Mouse (Mus musculus) natural killer cell, adult 2 months (primary cell): Measurements from ENCODE around the gene Lrba.

ENCODE experiments used
- DNase-seq, 2 experiments: peaks; one replicate each; pipeline ENCODE4 v3.0.0; 2022; ENCODE audit warnings: low spot score in 2 of 2

The Lrba gene

DNA sequence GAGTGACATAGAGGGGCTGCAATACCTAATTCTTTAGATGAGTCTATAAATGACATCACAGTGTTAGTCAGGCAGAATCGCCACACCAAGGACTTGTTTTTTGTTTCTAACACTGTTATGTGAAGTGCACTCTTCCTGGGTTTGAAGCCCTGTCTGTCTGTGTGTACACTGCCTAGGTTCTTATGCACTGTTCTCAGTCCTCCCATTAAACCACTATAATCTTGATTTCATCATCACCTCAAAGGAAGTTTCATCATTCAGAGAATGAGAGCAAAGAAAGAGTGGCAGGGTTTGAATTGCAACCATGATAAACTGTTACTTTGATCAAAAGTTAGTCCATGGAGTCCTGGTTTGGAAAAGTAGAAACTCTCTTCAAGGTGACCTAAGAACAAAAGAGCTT lies 532.1 kb downstream of the Lrba start:
- no peak for DNase-seq

- DNase-seq = peak in 1 of 2 experiments; percentile 8
Measured at GRCm38 (mm10) chr3:86758727-86759126, 534.2 kb downstream of the Lrba start.

DNA sequence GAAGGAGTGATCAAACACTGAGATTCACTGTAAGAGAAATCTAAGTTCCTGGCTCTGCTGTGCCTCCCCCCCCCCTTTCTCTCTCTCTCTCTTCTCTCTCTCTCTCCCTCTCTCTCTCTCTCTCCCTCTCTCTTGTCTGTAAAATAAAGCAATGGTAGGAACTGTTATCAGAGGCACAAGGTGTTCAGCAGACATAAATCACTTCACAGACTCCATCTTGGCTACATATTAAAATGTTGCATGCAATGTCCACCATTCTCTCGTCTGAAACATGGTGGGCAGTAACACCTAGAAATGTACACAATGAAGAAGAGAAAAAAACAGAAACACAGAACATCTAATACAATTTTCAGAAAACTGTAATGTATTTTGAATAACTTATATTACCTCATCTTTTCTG lies 534.9 kb downstream of the Lrba start:
- DNase-seq = no peak

DNA sequence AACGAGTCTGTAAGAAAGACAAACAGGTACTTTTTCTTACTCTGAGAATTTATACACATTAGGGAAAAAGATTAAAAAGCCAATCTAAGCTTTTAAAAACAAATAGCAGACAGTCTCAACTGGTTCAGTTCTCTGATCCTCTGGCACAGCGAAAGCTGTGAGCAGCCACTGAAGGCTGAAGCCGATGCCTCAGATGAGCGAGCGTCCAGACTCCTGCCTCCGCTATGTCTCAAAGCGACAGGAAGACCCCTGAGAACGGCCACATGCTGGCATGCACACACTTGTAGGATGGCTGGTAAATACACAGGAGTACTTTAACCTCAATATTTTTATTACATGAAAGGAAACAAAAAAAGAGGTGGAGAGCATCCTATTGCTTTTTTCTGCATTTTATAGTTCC lies 535.4 kb downstream of the Lrba start:
- DNase-seq = no peak

DNA sequence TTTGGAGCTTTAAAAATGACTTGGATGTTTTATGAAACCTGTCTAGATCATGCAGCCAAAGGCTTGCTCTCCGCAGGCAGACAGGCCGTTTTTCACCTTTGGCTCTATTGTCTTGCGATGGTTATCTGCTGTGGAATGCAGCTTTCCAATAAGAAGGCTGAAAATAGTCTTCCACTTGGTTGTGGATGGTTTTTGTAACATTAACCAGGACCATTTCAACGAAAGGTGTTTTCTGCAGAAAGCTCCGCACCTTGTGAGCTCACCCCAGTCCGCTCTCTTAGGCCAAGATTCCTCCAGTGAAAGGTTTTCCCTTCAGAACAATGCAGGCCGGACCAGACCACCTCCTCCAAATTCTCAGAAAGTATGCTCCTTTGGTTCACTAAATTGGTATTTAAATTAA lies 536.0 kb downstream of the Lrba start:
- no peak for DNase-seq

DNA sequence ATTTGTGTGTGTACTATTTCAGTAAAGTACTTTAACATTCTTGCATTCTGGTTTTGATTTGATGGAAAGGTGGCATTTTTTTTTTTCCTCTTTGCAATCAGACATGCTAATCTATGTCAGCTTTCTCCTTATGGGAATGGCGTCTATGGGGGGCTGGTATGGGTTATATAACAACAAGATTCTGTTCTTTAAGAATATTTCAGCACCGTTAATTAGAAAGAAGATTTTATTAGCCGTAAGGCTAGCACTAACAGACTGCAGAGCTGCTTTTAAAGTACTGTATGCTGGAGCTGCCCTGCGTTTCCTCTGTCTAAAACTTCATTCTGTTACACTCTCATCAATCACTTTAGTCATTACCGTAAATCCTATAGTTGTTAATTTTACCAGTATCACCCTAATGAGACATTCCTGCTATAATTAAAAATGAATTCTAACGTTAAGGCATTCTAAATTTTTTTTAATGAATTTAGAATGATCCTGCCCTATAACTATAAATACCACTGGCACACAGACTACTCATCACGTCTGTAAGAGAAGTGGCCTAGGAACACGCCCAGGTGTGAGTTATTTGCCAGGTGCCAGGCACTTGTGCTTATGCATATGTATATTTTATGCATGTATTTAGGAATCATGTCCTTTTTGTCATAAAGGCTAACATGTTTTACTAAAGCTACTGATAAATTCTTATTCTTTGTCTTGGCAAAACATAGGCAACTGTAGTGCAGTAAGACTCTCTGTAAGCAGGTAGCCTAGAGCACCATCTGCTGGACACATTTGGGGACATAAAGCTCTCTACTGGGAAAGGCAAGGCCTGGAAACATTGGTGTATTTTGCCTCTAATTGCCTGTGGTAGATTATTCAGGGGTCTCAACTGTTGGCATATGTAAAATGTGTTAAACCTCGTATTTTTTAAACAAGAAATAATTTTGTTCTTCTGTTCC lies 536.9 kb downstream of the Lrba start:
- DNase-seq = peak; percentile 9 to 52

DNA sequence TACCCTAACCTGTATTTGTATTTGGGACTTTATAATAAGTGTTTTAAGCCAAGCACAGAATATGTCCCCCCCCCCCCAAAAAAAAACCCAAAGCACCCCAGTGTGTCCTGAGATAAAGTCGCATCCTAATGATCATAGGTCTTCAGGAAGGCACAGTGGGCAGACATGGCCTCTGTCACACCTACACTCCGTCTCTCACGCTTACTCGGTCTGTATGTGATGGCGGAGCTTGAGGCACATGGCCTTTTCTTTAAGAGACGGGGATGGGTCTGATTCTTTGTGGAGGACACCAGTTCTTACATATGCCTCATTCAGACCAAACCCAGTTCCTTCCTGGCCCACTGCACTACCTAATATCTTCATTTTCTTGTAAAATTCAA lies 537.5 kb downstream of the Lrba start:
- DNase-seq = no peak

- DNase-seq = no peak
Measured at GRCm38 (mm10) chr3:86762456-86762855, 538.0 kb downstream of the Lrba start.

DNA sequence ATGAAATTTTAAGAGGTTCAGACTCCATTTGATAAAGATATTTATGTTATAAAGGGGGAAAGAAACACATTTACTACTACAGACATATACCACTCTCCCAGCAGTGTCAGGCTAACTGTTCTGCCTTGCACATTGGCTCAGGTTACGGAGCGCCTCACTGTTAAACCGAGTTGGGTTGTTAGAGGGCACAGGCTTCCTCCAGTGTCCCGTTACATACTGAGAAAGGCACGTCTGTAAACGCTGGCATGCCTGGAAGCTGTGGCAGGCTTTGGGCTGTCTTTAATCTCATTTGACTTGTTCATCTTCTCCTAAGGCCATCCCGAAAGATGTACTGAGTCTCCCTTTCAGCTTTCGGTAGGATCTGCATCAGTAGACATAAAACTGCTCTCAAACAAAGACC lies 544.1 kb downstream of the Lrba start:
- DNase-seq = no peak

- no peak for DNase-seq
Measured at GRCm38 (mm10) chr3:86768969-86769368, 544.5 kb downstream of the Lrba start.

DNA sequence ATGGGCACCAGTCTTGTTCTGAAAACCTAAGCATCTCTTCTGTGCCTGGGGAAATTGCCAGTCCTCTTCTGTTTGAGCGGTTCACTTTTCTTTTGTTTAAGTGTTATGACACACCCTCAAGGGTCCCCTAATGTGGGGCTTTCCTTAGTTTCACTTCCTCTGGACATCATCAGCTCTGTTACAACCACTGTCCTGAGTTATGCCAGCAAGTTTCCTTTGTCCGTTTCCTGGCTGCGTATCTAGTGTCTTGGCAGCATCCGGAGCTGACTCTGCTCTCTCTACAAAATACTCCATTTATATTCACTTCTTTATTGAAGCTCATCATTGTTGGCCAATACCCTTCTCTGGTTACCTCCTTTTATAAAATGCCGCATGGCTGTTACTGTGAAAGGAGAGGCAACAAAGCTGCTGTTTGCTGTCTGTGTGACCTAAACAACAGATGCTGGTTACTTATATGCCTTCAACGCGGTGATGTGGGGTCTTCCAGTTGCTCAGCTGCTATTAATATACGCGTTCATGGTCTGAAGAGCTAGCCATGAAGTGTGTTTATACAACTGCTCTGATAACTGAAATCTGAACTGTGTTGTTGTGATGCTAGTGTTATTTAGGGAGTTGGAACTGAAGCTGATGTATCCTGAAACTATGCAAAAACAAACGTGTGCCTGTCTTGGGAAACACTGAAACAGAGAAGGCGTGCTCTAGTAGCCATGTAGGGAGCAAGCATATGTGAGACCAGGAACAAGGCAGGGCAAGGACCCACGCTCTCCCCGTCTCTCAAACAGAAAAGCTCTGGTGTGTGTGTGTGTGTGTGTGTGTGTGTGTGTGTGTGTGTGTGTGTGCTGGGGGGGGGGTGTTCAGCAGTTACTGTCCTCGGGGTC lies 550.3 kb downstream of the Lrba start:
- DNase-seq = peak in 1 of 2 experiments; percentile 46

DNA sequence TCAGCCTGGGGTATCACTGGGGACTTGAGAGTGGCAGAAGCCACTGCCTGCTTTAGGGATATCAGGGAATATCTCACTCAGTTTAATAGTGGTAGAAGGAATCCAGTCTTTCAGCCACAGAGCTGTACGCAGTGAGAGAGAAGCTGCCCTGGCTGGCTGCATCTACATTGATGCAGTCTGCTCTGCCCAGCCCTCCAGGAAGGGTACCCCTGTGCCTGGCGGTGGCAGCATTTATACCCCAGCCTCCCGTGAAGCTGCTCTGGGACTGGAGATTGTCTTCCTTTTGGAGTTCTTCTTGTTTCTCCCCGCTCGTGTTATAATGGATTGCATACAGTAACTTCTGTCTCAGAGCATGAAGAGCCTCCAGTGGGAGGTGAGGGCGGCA lies 551.0 kb downstream of the Lrba start:
- DNase-seq = no peak

- DNase-seq = no peak
Measured at GRCm38 (mm10) chr3:86779704-86780103, 555.2 kb downstream of the Lrba start.

DNA sequence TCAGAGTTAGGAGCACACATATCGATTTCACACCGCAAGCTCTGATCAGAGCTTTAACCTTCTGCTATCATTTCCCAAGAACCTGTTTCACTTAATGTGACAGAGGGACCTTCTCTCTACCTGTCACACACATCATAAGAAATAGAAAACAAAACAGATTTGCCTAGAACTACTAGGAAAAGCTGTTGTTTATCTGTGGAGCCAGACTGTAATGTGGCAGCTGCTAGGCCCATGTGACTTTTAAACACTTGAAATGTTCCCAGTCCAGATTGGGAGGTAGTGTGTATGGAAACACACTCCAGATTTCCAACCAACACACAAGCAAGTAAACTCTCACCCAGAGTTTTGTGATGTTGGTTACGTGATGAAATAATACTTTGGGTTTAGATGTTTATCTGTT lies 559.6 kb downstream of the Lrba start:
- DNase-seq = no peak

GRCm38 (mm10) chr3:86784930-86785329 lies 560.5 kb downstream of the Lrba start:
- DNase-seq = no peak

GRCm38 (mm10) chr3:86786280-86786679 lies 561.8 kb downstream of the Lrba start:
- DNase-seq = no peak

- no peak for DNase-seq
Measured at GRCm38 (mm10) chr3:86786845-86787351, 562.4 kb downstream of the Lrba start.

DNA sequence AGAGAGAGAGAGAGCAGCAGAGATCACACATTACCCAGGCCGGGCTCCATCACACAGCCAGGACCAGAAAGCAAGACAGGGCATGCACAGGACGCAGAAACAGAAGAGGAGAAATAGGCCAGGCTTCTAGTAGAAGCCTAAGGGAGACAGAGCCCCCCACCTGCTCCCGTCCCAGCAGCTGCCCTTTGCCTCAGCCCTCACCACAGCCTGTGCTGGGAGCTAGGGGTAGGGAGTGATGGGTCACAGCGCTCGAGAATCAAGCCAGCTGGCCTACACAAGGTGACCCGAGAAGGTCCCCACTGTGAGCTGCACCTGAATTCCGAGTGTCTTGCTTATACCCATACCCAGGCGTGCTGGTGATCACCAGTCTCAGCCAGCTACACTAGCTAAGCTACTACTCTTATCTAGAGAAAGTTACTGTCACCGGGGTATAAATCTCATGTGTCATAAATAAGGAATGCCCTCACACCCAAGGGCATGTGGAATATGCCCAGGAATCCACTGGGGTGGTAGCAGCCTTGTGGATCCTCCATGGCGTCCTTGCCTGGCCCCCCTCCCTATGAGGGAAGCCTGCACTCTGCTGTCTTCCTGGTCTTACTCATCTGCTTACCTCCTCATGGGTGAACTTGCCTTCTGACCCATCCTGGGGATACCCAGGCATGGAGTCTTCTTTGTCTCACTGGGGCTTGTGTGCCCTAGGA lies 563.1 kb downstream of the Lrba start:
- DNase-seq = no peak

GRCm38 (mm10) chr3:86788711-86789110 lies 564.2 kb downstream of the Lrba start:
- DNase-seq = peak in 1 of 2 experiments; percentile 31

DNA sequence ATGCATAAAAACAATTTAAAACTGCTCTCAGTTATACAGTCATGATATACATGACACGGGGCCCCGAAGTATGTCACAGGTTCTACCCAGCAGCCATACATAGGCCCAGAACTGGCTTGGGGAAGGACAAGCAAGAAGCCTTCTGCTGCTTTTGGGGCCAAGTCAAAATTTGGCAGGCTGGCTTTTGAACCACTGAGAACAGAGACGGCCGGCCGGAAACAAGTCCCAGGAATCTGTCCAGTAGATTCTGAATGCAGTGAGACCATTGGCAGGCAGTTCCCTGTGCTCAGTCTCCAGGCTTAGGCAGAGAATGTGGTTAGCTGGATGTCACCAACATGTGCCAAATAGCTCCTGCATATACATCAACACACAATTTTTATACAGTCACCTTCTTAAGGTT lies 565.3 kb downstream of the Lrba start:
- DNase-seq = no peak

DNA sequence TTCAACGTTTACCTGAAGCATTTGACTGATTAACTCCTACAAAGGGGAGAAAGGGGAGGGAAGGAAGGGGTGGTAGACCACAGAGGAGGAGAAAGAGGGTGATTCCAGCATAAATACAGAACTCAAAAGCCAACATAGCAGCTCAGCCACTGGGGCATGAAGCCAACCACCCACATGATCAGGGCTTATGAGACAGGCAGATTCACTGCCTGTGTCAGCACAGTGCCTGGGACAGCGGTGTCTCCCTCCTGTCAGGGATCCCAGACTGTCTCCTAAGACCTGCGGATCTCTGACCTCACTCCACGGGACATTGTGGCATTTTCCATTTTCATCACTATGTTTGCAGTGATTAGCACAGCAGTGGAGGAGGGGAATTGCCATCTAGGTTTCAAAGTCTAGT lies 568.8 kb downstream of the Lrba start:
- no peak for DNase-seq

DNA sequence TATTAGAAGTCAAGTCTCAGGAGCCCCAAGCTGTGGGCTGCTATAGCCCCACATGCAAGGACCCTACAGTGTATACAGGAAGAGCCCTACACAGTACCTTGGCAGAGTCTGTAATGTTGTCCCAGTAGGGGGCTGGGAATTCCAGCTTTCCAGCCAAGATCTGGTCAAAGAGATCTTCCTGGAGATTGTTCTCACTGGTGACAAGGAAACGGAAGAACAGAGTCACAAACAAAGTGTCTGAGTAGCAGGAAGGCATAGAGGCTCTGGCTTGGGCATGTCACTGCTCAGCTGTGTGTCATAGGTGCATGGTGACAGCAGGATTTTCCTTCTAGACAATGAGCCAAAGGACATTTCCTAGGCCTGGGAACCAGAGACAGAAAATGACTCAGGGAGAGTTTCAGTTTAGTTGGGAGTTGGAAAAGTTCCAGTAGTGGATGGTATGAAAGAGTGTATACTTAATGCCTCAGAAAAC lies 569.3 kb downstream of the Lrba start:
- no peak for DNase-seq
